Mouse (Mus musculus) c-Kit-positive CD71-positive TER-119-positive erythroid progenitor cells, embryonic 14.5 days (primary cell): ENCODE results near the gene Rdh1.

Experiments
- DNase-seq: peaks from one replicate; pipeline ENCODE4 v3.0.0-alpha.2; 2013; ENCODE audit warnings: low spot score

Rdh1 gene

GRCm38 (mm10) chr10:127759181-127760110 lies at the start of gene Rdh1, which contains the start of gene Rdh16f1:
Rdh1 (plus strand) TSS chr10:127759721.
Rdh16f1 (plus strand) TSS chr10:127759787.
- no peak for DNase-seq

DNA sequence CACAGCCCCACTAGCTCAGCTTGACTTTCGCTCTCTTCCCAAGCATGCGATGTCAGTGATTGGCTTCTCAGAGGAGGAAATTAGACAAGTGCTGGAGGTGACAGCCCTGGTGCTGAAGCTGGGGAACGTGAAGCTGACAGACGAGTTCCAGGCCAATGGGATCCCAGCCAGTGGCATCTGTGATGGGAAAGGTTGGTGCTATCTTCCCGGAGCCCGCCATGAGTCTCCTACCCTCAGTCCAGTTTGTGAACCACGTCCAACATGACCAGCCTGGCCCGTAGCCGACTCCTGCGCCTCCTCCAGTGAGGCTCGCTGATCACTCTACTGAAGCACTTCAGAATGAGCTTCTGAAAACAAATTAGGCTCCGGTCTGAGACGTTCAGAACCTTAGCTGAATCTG lies 49.2 kb upstream of the Rdh1 start:
- DNase-seq, result no peak

- no peak for DNase-seq
These were observed 46.8 kb upstream of the Rdh1 start for GRCm38 (mm10) chr10:127712736-127713135.

- DNase-seq, result no peak
These were observed 37.7 kb upstream of the Rdh1 start for GRCm38 (mm10) chr10:127721671-127722418.

DNA sequence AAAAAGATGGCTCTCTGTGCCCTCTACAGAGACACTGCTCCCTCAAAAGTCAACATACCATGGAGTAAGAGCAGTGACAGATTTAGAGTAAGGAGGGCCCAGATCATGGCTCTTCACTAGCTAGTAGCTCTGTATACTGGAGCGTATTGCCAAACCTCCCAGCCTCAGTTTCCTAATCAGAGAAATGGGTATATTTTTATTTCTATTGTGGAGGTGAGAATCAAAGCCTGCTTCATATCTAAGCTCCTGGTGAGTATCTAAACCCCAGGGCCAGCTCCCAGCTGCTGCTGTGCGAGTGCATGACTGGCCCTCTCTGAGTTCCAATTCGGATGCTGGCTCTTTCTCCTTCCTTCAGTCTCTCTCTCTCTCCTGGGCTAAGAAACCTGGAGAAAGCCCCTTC lies 35.3 kb upstream of the Rdh1 start, which contains the start of gene Tac2:
Tac2 (plus strand) TSS at position 301 of the 400 bp plus-strand sequence.
- no peak for DNase-seq

DNA sequence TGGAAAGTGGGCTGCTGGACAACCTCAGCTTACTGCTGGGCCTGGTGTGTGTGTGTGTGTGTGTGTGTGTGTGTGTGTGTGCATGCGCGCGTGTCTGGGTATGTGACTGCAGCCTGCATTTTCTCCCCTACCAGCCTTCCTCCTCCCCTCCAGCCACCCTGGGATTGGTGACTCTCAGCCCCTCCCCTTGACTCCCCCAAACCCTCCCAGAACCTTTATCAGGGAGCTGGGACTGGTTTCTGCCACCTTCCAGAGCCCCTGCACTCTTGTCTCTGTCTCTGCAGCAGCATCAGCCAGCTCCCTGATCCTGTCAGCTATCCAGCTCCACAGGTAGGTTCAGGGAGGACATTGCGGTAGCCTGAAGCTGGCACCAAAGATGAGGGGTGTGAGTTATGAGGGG lies 34.4 kb upstream of the Rdh1 start:
- DNase-seq, result no peak

- no peak for DNase-seq
These were observed 31.1 kb upstream of the Rdh1 start for GRCm38 (mm10) chr10:127728437-127728836.

- peak; percentile 63 for DNase-seq
These were observed 29.1 kb upstream of the Rdh1 start for GRCm38 (mm10) chr10:127730285-127730932.

DNA sequence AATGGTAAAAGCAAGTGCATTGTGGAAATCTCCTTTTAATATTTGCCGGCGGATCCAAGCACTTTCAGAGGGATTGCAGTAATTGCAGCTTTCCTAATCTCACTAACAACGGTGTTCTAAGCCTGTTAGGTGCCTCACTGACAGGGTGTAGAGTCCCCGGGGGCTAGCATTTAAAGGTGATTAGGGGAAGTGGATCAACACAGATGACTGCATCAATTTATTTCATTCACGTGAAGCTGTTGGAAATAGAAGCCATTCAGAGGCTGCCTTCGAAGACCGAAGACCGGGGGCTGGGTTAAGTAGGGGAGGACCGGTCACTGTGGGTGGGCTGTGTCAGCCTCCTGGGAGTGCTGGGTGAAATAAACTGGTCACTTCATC lies 28.6 kb upstream of the Rdh1 start:
- no peak for DNase-seq

DNA sequence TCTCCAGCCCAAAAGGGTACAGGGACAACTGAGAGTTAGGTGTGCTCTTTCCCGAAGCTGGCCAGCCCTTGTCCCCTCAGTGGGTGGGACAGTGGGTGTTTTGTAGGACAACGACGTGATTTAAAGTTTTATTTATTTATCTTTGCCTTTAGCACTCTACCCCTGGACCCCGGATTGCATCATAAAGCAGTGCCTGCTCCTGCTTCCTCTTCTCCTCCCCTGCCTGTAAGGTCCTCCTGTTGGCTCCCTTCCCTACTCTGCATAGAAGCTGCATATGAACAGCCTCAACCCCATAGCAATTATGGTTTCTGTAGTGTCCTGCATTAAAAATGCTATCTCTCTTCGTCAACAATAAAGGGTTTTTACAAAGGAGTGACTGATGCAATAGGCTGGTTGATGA lies 28.1 kb upstream of the Rdh1 start:
- DNase-seq, result no peak

GRCm38 (mm10) chr10:127734434-127734833 lies 25.1 kb upstream of the Rdh1 start:
- no peak for DNase-seq

DNA sequence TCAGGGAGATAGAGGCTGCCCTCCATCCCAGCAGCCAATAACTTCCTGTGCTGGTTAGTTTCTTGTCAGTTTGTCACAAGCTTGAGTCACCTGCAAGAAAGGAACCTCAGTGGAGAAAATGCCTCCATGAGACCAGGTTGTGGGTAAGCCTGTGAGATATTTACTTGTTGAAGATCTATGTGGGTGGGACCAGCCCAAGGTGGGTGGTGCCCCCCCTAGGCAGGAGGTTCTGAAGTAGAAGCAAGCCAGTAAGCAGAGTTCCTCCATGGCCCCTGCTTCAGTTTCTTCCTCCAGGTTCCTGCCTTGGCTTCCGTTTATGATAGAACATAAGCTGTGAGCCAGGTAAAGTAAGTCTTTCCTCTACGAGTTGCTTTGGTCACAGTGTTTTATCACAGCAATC lies 23.3 kb upstream of the Rdh1 start:
- DNase-seq, result no peak

DNA sequence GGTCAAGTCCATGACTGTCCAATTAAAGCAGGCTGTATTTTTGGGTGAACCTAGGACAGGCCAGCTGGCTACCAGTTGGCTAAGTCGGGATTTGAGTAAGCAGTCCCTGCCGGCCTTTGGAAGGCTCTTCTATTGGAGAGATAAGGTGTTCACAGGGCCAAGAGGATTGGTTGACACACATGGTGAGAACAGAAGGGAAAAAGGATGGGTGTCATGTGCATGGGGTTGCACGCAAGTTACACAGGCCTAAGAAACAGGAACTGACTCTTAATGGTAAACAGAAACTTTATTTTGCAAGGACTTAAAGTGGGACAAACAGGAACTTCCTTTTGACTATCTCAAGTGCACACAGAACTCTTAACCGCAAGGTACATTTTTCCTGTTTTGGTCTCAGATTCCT lies 22.6 kb upstream of the Rdh1 start:
- no peak for DNase-seq

DNA sequence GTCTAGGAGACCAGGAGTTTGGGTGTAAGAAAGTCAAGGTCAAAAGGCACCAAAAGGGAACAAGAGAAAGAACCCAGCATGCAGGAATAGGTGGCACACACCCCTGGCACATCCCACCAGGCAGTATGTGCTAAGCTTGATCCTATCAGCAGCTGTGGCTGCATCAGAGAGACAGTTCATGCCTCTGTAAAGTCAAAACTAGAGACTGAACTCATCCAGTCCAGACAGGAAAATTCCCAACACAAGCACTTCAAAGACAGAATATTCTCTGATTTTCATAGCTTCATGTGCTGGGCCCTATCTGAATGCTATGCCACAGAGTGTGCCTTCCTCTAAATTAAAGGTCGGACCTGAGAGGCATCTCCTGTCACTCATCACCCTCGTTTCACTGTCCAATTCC lies 22.0 kb upstream of the Rdh1 start:
- no peak for DNase-seq

GRCm38 (mm10) chr10:127738151-127738882 lies 21.2 kb upstream of the Rdh1 start:
- DNase-seq, result peak; percentile 68

DNA sequence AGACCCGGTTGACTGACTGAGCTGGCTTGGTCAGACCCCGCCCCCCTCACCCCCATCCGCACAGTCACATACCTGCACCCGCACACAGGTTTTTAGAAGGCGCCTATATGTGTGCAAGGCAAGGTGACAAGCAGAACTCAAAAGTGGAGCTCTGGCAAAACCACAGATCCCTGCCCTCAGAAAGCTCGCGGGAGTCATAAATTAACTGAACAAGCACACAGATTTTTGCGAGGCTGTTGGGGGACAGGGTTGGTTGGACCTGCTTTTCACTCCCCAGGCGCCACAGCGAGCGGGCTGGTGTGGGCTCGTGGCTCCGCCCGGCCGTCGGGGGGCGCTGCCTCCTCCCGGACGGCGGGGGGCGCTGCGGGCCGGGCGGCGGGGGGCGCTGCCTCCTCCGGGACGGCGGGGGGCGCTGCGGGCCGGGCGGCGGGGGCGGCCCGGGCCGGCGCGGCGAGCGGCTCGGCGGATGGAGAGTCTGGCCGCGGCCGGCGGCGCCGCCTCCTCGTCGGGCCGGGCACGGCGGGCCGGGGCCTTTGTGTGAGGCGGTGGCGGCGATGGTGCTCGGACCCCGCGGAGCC lies 20.3 kb upstream of the Rdh1 start, which contains the start of gene Zbtb39:
Zbtb39 (plus strand) TSS at position 456 of the 578 bp plus-strand sequence.
- DNase-seq, result peak; percentile 65

DNA sequence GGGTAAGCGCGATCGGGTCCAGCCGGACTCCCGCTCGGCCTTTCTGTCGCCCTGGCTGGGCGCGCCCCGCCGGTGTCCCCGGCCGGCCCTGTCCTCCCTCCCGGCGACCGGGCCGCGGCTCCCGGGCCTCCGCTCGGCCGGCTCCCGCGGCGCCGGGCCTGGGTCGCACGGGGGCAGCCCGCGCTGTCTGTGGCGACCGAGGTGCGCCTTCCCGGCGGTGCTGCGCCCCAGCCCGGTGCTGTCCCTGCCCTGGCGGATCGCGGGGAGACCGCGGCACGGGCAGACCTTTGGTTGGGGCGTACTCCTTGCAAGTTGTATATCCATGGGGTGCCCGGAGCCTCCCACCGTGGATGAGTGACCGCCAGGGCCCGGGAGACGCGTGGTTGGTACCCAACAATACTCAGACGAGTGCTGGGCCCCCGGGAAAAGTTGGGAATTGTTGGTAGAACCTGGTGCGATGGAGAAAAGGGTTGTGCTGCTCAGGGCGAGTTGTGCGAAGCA lies 19.8 kb upstream of the Rdh1 start:
- no peak for DNase-seq

- DNase-seq, result no peak
These were observed 14.9 kb upstream of the Rdh1 start for GRCm38 (mm10) chr10:127744661-127745060.

- no peak for DNase-seq
These were observed 13.6 kb upstream of the Rdh1 start for GRCm38 (mm10) chr10:127745886-127746285.

DNA sequence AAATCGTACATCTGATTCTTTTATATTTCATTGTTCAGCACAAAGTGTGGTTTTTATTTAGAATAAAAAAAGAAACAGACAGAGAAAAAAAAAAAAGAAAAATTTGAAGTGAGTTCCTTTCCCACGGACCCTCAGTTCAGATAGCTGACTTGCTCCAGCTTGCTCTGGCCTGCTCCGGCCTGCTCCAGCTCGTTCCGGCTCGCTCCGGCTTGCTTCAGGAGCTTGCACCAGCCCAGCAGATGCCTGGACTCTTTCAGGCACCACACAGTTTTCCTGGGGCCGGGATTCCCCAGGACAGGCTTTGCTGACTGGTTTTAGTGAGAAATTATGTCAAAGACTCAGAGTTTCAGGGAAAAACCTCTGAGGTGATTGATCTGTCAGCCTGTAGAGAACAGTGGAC lies 12.3 kb upstream of the Rdh1 start:
- DNase-seq, result no peak
